Mouse (Mus musculus) embryo, embryonic 10 days (tissue): ENCODE measurements around the gene Map3k4.
A peak's percentile ranks its signal among the peaks of the same experiment; 100 is the strongest.
"Not testable (repeated sequence)": the region's sequence is repeated elsewhere in the genome, so short reads cannot be mapped to it uniquely, and the experiment has no call there.

Experiments
- DNase-seq: peaks from one replicate; pipeline ENCODE4 v3.0.0-alpha.2; 2015; ENCODE audit warnings: low spot score

Gene Map3k4

DNA sequence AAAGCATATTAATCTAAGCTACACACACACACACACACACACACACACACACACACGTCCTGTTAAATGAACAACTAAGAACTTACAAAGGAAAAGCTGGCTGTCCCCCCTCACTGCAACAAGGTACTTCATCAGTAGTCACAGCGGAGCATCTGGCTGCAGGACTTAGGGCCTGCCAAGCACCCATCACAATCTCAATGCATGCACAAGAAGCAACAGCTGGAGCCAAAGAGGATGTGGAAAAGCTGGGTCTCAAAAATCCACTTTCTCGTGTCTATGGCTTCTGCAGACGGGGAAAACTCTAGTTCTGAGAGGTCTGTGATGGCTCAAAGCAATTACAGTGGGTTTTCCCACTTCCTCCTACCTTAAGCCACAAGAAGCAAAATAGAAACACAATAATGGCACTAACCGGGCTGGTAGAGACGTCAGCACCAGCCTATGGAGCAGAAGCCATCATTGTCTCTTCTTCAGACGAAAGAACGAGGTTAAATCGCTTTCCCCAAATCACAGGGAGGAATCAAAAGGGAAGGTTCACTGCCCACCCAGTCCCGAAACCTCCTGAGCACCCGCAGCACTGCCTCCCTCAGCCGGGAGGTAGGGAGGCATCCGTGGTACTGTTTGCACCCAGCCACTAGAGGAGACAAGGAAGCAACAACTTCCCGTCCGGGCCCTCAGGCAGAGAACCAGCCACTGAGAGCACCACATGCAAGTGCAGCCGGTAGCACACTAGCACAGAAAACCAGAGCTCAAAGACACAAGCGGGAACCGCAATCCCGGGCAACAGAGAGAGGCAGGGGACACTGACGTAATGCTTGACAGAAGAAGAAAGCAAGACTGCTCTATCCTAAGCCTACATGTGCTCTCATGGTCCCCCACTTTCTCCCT lies 11.1 kb downstream of the Map3k4 start:
- no peak for DNase-seq

DNA sequence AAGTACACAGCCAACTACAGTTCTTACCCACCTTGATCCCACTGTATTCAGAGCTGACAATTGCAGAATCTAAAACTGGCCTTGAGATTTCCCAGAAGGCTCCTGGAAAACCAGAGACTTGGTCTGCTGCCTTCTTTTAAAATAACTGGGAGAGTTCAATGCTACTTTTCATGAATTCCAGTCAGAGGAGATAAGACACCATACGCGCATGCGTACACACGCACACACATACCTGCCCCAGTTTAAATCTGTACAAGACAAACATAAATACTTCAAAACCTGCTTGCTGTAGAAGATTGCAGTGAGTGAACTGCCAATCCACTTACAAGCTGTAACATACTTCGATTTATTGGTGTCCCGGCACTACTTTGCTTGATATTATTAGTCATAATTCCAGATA lies 13.9 kb downstream of the Map3k4 start:
- DNase-seq: no peak

DNA sequence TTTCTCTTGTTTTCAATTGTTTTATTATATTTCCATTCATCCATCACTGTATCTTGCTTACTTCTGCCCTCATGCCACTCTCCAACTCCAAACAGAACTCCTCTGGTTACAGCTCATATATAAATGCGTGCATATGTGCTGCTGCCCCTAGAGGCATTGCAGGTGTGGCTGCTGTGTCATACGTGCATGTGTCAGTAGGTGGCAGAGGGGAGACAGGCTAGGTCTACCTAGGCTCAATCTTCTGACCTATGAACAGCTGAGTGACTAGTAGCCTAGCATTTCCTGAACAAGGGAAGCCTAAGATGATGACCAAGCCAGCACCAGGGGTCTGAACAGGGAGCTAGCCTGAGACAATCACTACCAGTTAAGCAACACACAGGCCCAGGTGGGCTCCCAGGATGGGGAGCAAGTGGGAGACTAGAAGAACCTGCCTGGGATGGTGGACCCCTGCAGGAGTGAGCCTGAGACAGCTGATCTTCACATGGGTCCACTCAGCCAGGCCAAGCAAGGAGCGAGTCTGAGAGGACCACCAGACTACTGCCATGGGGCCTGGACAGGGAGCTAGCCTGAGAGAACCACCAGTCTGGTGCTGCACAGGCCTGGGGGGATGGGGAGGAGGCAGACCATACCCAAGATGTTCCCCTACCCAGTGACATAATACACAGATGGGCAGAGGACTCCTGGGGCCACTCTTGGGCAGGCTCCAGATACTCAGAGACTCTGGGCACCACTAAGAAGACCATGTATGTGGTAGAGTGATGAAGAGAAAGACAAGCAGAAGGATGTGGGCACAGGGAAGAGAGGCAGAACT lies 17.5 kb downstream of the Map3k4 start:
- DNase-seq: peak; percentile 70

DNA sequence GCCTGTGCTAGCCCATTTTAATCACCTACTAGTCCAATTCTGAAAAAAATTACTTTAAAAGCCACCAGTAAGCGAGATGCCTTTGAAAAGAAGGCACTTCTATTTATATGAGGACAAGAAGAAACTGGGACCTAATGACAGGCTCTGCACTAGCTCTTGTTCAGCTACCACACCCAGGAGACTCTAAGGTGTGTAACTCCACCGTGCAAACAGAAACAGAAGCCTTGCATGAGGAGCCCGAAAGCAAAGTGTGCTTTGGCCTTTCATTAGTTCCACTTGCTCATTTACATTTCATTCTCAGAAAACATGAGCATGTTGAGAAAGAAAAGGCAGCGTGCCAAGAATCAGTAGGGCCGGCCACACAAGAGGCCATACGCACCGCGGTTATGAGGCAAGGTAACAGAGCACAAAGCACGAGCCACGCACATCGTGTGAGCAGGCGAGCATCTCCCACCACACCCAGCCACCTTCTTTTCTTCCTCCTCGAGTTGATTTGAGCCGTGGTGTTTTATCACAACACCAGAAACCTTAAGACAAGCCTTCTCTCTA lies 18.4 kb downstream of the Map3k4 start:
- DNase-seq: no peak

DNA sequence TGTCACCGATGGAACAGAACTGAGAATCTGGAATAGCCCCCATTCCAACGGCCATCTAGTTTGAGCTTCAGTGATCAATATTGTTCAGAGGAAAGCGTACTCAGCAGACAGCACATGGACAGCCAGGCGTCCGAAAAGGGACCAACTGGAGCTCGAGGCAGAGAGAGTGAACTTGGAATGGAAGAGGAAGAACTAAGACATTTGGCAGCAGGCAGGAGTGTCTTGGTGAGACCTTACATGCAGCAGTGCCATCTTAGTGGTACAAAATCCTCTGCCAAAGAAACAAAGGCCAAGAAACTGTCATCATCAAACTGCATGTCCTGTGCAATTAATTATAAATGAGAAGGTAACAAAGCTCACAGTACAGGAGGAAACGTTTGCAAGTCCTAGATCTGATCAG lies 19.2 kb downstream of the Map3k4 start:
- DNase-seq: no peak

DNA sequence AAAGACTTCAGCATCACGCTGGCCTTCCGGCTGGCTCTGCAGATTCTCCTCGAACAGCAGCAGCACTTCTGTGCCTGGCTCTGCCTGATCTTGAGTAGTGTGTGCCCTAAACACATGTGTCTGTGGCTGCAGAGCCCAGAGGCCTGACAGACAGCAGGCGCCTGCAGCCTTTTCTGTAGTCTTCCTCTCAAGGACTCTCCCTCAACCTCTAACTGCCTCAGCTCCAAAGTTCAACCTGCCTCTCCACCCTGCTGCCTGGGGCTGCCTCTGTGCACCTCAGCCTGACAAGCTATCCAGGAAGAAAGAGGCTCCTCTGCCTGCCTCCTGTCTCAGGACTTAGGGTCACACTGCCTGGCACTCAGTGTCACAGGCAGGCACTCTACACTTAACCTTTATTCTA lies 20.6 kb downstream of the Map3k4 start:
- no peak for DNase-seq

DNA sequence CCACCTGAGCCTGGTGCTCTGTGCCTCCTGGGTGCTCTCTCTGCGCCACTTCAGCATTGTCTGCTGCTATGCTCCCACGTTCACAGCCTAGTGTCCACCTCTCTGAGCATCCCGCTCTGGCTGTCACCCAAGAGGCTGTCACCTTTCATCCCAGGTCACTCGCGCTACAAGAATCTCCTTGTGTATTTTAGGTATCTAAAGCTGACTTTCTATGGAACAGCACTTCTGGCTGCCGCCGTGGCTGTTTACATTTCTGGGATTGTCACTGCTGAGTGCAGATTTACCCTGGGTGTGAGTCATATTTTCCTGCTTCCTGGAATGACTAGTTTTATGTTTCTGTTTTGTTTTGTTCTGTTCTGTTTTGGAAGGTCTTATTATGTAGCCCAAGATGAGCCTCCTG lies 21.3 kb downstream of the Map3k4 start:
- no peak for DNase-seq

DNA sequence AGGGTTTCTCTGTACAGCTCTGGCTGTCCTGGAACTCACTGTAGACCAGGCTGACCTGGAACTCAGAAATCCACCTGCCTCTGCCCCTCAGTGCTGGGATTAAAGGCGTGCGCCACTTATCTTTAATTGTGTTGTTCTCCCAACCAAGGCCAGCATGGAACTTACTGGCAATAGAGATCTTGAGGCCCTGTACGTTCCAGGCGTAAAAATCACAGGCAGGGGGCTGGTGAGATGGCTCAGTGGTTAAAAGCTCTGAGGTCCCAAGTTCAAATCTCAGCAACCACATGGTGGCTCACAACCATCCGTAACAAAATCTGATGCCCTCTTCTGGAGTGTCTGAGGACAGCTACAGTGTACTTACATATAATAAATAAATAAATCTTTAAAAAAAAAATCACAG lies 22.7 kb downstream of the Map3k4 start:
- not testable (repeated sequence) for DNase-seq

DNA sequence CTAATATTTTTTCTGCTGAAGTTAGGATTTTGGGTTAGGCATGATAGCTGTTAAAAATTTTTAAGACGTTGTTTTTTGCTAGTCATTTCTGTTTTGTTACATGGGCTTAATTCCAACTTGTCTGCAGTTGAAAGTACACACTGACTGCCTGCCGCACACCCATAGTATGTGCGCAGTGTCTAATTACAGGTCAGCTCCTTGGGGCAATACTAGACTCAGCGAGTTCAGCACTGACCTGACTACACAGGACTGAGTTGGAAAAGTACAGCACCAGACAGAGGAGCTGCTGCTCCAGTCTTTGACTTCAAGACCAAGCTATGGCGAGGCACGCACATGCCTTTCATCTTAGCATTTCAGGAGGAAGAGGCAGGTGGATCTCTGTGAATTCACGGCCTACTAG lies 24.2 kb downstream of the Map3k4 start:
- no peak for DNase-seq

DNA sequence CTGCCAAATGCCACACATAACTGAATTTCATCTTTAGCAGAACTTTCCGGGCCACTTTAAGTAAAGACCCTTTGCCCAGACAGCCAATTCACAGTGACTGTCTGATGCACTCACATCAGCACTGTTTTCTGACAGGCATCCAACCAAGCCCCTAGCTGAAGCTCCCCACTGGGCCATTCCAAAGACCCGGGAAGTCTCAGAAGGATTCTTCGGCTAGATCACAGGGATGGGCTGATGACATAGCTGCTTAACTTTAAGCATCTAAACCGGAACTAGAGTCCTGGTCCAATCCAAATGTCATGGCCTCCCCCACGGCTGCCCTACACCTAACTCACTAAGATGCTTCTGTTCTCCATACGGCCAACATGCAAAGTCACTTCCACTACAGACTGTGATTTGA lies 25.0 kb downstream of the Map3k4 start:
- DNase-seq: no peak

DNA sequence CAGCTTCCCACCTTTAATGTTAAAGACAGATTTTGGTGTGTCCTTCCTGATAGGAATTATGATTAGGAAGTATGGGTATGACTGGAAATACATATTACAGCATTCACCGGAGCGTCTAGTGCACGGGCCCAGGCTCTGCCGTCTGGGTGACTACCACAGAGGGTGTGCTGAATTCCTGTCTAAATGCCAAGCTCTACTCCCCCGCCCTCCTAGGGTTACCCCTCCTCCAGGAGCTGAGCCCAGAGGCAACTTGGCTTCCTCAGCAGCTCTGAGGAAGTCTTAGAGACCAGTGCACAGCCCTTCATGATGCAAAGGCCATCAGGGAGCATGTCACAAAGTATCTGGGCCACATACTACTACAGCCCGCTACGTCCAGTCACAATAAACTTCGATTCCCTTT lies 25.7 kb downstream of the Map3k4 start:
- no peak for DNase-seq

DNA sequence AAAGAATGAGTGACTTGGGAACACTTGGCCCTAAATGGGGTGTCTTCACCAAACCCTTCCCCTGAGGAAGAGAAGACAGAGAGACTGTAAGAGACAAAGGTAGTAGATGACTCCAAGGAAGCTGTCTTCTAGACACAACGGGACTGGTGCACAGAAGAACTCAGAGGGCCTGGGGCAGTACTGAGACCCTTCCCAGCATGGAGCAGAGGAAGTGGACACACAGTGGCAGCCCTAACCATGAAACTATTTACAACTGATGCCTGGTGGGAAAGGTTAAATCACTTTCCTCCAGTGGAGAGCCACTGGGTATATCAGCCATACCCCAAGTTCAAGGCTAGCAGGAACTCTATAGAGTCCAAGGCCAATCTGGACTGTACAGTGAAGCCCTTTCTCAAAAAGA lies 26.2 kb downstream of the Map3k4 start:
- DNase-seq: no peak

DNA sequence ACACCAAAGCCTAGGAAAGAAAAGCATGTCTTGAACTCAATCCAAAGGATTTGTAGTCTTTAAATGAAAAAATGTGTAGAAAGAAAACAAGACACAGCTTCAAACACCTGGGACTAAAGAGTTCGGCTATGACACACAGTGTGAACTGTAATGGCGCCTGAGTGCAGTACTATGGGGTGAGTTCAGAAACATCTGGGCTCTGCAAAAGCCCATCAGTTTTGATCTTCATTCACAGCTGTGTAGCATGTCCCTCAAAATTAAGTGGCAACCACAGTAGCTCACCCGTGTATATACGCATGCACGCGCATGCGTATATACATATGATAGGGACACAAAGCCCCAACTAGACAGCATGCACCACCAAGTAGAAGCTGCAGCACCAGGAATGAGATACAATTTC lies 27.4 kb downstream of the Map3k4 start:
- no peak for DNase-seq

DNA sequence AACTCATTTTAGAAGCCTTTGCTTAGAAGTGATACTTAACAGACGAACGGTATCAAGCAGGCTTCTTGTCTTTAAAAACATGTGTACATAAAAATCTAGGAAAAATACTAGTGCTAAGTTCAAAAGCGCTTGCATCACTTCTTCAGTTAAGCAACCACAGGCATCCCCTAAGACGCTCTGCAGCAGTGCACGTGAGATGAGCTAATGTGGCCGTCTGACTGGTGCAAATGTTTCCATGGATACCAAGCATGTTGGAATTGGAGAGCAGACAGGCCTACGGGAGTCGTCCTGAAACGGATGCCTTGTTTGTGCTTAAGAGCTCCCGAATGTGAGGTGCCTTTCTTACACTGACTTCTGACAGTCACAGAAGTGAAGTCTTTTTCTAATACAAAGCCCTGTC lies 27.9 kb downstream of the Map3k4 start:
- DNase-seq: peak; percentile 63

DNA sequence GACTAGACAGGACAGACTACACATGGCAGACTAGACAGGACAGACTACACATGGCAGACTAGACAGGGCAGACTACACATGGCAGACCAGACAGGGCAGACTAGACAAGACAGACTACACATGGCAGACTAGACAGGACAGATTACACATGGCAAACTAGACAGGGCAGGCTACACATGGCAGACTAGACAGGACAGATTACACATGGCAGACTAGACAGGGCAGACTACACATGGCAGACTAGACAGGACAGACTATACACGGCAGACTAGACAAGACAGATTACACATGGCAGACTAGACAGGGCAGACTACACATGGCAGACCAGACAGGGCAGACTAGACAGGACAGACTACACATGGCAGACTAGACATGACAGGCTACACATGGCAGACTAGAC lies 28.8 kb downstream of the Map3k4 start:
- DNase-seq: not testable (repeated sequence)

DNA sequence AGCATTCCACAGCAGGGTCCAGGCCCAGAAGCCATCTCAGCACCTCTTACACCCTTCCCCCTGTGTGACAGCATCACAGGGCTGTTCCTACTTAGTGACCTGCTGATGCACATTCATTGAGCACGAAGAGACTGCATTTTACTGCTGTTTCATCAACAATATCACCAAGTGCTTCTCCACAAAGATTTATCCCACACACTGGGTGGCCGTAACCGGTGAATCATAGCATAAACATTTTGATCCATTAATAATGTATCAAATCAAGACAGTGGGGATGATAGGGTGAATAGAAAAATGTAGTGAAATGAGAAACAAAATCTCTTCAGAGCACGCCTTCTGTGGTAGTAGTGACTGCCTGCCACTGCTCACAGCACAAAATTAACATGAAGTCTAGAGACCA lies 29.7 kb downstream of the Map3k4 start:
- no peak for DNase-seq

DNA sequence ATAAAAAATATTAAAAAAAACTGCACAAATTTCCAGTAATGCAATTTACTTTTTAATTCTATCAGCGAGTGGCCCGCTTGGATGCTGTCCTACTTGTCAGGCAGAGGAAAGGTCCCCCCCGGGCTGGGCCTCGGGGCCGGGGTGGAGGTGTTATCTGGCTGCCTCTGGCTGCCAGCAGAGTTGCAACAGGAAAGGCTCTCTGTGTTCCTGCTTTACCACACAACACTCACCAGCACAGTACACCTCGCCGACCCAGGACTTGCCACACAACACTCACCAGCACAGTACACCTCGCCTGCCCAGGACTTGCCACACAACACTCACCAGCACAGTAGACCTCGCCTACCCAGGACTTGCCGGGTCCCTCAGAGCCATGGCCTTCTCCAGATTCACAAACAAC lies 38.8 kb downstream of the Map3k4 start:
- DNase-seq: no peak

DNA sequence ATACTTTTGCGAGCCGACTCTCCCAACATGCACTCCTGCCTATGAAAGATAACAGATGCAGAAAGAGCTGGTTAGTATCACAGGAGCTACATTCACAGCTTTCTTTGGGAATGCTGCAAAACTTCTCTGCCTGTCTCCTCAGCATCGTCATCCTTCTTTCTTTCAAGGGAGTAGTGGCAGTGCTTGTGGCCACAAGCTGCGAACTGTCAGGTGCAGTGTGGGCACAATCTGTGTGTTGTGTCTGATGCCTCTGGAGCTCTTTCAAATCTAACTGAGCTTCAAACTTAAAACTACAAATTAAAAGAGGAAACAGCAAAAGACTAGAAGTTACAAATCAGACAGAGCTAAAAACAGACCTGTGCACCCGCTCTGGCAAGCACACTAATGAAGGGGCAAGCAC lies 40.5 kb downstream of the Map3k4 start:
- DNase-seq: no peak

DNA sequence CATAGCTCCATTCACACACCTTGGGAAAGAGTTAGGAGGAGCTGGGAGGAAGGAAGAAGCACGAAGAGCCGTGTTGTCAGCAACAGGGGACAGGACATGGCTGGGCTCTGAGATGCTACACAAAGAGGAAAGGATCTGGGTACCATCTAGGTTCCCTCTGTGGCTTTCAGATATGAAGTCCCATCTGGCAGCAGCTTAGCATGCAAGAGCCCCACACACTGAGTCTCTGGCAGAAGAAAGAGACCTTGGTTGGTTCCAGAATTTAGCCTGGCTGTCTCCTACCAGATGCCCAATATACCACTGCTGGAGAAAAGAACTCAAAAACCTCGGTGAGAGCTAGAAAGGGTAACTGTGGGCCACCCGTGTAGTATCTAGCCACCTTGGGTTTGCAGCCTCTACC lies 41.3 kb downstream of the Map3k4 start:
- DNase-seq: no peak

DNA sequence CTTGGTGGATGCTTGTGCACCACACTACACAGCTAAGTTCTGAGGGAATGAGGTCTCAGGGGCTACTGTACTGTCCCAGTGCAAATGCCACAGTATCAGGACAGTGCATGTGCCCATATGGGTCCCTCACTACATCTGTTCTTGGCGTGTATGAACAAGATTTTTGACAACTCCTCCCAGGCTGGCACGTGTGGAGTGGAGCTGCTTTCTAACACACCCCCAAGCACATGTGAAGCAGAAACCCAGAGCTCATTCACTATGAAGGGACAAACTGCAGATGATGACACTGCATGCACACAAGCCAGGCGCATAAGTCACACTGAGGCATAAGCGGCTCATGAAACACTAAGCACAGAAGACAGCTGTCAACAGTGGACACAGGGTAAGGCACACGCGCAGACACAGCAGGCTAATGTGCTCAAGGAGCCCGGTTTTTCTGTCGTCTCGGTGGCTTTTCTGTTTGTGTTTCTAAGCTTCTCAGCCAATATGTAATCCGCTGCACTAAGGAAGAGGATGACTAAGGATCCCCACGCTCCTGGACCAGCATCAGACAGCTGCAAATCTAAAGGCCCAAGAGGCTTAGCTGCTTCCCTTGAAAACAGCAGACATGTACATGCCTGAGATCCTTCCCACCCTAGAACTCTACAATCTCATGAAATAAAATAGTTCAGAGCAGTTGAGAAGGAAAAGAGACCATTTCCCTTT lies 41.9 kb downstream of the Map3k4 start:
- DNase-seq: no peak

DNA sequence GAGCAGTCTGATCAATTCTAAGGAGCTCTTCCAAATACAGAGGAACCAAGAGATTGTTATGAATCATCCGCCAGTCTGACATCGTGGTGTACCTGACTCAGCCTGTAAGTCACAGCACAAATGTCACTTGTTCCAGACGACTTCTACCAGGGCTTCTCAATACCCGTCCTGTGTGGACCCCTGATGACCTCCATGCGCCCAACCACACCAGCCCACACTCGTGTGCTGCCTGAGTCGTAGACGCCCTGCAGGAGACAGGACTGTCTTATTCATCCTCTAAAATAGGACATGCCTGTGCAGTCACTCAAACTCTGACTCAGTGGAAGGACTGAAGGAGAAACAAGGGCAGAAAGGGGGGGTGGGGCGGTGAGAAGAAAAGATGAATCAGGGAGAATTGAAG lies 42.8 kb downstream of the Map3k4 start:
- DNase-seq: no peak

DNA sequence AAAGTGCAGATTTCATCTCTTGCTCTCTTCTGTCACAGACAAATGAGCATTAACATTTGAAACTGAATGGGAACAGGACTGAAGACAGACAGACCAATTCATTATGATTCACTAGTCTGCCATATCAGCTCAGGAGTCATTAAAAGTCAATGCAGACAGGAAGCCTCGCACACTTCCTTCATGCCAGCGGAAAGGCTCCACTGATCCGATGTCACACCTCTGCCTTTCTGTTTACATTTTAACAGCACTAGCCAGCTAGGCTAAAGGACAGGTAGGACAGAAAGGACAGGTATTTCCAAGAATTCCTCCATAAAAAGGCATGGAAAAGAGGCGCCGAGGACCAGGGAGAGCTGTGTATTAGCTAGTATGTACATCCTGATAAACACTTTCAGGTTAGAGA lies 45.6 kb downstream of the Map3k4 start:
- no peak for DNase-seq

DNA sequence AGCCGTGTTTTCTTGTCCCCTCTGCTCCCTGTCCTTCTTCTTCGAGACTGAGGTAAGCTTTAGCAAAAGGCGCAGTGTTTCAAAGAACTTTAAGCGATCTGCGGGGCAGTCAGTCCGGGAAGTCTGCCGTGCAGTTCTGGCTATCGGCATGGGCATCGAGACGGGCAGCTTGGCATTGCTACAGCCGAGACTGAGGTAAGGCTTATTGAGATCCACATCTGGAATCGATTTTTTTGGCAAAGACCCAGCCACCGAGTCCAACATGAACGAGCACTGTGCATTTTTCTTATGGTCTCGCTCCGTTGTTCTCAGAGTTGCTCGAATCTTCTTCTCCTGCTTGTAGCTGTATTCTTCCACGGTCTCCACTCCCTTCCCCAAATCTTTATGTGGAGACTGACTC lies 46.8 kb downstream of the Map3k4 start:
- DNase-seq: no peak
